Mouse (Mus musculus) megakaryocyte, embryonic 14.5 days (primary cell): ENCODE measurements around the gene Acaa1b. TPM values are rescaled to one million over a fixed set of nuclear protein-coding genes. Genes with fewer than 3 reads are reported as not detected.

Experiments used
- H3K27me3 ChIP-seq: replicated peaks from 2 replicates; pipeline ENCODE3; 2012; ENCODE audit warnings: inconsistent platforms
- H3K36me3 ChIP-seq: replicated peaks from 2 replicates; pipeline ENCODE3; 2012; ENCODE audit warnings: low read length, inconsistent platforms, mixed read lengths
- H3K4me1 ChIP-seq: 2 replicates; pipeline ENCODE4 v1.6.1; 2012; ENCODE audit warnings: inconsistent platforms
- H3K4me3 ChIP-seq: replicated peaks from 2 replicates; pipeline ENCODE3; 2012; ENCODE audit warnings: moderate library complexity, mild to moderate bottlenecking, inconsistent platforms
- H3K9me3 ChIP-seq: 2 replicates; pipeline ENCODE4 v1.6.1; 2012; ENCODE audit warnings: inconsistent platforms
- FLI1 ChIP-seq: IDR thresholded peaks from 2 replicates; pipeline ENCODE4 v1.6.1; 2012; ENCODE audit warnings: low read length, inconsistent platforms, mixed read lengths
- GATA1 ChIP-seq: IDR thresholded peaks from 3 replicates; pipeline ENCODE4 v1.6.1; 2012; ENCODE audit warnings: mixed read lengths, low read length, inconsistent platforms, borderline replicate concordance
- polyA plus RNA-seq: library from polyadenylated mRNA; stranded (reverse); fragments of >175 nt; gene quantifications from 2 replicates; pipeline ENCODE4 v1.2.3, GENCODE M21; 2012; ENCODE audit warnings: low replicate concordance; ENCODE audit not compliant: insufficient read depth

The Acaa1b gene
- 1.5 TPM in 1 of 2 replicates, not detected in the other for polyA plus RNA-seq

DNA sequence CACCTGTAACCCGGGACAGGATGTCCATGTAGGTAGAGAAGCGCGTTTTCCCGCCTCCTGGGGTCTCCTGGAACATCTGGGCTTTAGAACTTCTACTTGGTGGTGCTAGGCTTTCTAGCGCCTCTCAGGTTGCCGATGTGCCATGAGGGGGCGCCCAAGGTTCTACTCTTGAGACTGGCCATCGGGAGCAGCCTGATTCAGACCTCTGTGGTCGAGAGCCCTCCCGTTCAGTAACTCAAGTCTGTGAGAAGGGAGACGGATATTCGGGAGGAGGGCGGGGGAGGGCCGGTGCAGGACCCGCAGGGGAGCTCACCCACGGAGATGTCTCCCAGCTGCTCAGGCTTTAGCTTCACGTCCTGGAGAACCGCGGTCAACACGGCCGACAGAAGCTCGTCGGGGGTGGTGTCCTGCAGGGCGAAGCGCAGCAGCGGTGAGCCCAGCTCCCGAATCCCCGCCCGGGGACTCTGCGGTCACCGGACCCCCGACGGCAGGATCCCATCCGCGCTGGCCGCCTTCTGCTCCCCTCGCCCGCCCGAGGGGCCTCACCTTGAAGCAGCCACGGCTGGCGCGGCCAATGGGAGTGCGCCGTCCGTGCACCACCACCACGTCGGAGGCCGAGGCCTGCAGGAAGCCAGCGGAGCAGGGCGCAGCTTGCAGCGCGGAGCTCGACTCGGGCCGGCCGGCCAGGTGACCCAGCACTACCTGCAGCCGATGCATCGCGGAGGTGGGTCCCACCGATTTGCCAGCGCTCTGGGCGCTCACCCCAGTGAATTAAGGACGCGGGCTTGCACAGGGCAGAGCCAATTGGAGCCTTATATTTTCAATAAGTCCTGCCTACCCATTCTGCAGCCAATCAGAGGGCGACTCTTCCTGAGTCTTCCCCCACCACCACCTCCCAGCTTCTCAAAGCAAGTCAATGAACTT lies at the start of gene Acaa1b:
Acaa1b (minus strand) TSS at position 816 of the 924 bp plus-strand sequence.
- no peaks in the 10 kb centered on the region for H3K9me3 ChIP-seq
- no peaks in the 10 kb centered on the region for H3K36me3 ChIP-seq
- TF ChIP-seq GATA1 (no peak), FLI1 (no peak)
- H3K4me1 ChIP-seq, result peaks cover 13% of the 10 kb centered on the region
- peak within 1 kb of the TSS; percentile 81 for H3K4me3 ChIP-seq
- peaks cover 80% of the 10 kb centered on the region for H3K27me3 ChIP-seq

DNA sequence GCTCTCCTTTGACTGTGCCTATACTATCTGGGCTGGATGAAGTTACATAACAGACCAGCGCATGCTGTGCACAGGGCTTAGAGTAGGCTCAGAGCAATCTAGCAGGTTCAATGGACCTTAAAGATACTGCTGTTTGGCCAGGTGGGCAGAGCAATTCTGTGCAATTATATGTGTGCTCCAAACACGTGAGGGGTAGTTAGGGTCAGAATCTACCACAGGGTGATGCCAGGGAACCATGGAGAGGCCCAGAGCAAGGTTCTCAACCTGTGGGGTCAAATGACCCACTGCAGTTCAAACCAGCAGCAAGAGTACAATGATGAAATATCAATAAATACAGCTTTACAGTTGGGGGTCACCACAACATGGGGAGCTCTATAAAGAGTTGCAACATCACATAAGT lies 49.8 kb upstream of the Acaa1b start:
- H3K27me3 ChIP-seq, result no peaks in the 10 kb centered on the region

DNA sequence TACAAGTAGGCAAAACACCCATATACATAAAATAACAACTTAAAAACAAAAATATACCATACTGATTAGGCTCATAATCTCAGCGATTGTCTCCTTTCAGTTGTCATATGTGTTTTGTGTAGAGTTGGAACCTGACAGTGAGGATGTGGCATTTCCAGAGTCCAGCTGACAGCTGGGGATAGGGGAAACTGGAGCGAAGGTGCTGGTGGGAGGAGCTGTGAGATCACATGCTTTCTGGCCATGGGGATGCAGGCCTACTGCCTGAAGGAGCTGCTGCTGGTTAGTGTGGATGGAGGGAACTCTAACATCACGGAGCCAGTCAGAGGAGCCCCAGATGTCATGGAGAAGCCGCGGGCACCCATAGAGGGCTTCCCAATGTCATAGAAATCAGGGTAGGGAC lies 48.9 kb upstream of the Acaa1b start:
- no peaks in the 10 kb centered on the region for H3K27me3 ChIP-seq
- no peaks in the 10 kb centered on the region for H3K4me1 ChIP-seq
- H3K36me3 ChIP-seq, result no peaks in the 10 kb centered on the region
- no peak overlapping the region for H3K4me3 ChIP-seq
- peaks cover 37% of the 10 kb centered on the region for H3K9me3 ChIP-seq
- no peak for TF ChIP-seq FLI1
- TF ChIP-seq GATA1, result no peak

More for the DNA sequence above, 49.8 kb upstream of the Acaa1b start:
- TF ChIP-seq FLI1, result no peak
- no peak for TF ChIP-seq GATA1
- Histone ChIP-seq H3K4me3 (no peak overlapping the region), H3K4me1 (no peaks in the 10 kb centered on the region), H3K36me3 (no peaks in the 10 kb centered on the region), H3K9me3 (peaks cover 44% of the 10 kb centered on the region)

DNA sequence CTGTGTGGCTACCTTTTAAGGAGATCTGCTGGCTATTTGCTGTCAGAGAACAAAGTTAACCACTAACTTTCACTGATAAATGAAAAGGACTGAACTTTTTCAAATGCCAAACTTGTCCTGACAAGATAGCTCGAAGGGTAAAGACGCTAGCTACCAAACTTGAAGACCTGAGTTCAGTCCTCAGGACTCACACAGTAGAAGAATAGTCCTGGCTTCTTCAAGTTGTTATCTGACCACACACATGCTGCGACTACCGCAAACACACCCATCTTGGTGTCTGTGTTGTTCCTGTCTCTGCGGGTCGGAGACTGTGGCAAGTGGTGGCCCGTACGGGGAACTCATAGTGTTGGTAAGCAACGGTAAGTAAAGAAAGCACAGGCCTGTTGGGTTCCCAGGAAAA lies 46.7 kb upstream of the Acaa1b start:
- H3K9me3 ChIP-seq, result peaks cover 33% of the 10 kb centered on the region

DNA sequence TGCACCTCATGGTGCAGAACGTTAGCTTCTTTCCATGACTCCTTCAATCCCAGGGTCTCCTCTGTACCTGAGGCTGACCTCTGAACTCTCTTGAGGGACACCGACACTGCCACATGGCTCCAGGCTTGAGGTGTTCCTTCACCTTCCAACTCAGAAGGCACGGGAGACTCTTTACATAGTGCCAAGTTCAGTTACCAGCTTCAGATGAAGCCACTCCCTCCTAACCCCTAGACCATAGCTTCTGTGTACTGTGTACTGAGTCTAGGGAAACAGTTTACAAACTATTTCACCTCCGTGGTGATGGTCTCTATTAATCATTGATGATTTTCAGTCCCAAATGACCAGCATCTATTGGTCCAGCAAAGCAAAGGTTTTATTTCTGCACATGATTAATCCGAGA lies 44.8 kb upstream of the Acaa1b start:
- Histone ChIP-seq H3K4me3 (no peak overlapping the region), H3K27me3 (peaks cover 5% of the 10 kb centered on the region), H3K36me3 (no peaks in the 10 kb centered on the region), H3K4me1 (no peaks in the 10 kb centered on the region), H3K9me3 (peaks cover 33% of the 10 kb centered on the region)
- TF ChIP-seq GATA1 (no peak), FLI1 (no peak)

More for the DNA sequence above, 46.7 kb upstream of the Acaa1b start:
- Histone ChIP-seq H3K4me1 (no peaks in the 10 kb centered on the region), H3K27me3 (peaks cover 3% of the 10 kb centered on the region), H3K4me3 (no peak overlapping the region), H3K36me3 (no peaks in the 10 kb centered on the region)
- no peak for TF ChIP-seq GATA1
- TF ChIP-seq FLI1, result no peak

DNA sequence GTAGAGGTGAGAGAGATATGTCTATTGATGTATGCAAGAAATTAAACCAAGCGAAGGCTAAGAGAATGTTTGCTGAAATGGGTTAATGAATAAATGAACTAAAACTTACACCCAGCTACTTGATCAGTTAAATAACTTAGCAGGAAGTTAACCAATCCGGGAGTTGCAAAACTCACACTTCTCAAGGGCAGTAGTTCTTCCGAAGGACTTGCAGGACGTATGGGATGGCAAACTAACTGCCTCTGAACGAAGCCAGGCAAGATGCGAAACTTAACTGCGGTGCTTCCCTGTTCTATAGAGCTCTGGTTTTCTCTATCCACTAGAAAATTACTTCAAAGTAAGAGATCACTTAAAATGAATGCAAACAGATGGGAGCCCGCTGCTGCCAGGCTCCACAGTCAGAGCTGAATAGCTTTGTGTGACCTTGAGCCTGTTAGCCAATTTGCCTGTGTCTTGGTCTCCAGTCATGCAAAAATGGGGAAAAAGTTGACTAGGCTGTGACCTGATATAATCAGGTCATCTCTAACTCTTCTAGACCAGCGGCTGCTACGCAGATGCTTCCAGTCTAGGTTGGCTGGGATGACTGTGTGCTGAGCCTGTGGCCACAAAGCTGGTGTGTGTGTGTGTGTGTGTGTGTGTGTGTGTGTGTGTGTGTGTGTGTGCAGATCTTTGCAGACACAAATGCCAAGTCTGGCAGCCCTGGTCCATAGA lies 42.4 kb upstream of the Acaa1b start:
- Histone ChIP-seq H3K9me3 (peaks cover 12% of the 10 kb centered on the region), H3K36me3 (no peaks in the 10 kb centered on the region), H3K4me3 (no peak overlapping the region), H3K4me1 (no peaks in the 10 kb centered on the region), H3K27me3 (peaks cover 5% of the 10 kb centered on the region)
- no peak for TF ChIP-seq FLI1
- TF ChIP-seq GATA1, result no peak

DNA sequence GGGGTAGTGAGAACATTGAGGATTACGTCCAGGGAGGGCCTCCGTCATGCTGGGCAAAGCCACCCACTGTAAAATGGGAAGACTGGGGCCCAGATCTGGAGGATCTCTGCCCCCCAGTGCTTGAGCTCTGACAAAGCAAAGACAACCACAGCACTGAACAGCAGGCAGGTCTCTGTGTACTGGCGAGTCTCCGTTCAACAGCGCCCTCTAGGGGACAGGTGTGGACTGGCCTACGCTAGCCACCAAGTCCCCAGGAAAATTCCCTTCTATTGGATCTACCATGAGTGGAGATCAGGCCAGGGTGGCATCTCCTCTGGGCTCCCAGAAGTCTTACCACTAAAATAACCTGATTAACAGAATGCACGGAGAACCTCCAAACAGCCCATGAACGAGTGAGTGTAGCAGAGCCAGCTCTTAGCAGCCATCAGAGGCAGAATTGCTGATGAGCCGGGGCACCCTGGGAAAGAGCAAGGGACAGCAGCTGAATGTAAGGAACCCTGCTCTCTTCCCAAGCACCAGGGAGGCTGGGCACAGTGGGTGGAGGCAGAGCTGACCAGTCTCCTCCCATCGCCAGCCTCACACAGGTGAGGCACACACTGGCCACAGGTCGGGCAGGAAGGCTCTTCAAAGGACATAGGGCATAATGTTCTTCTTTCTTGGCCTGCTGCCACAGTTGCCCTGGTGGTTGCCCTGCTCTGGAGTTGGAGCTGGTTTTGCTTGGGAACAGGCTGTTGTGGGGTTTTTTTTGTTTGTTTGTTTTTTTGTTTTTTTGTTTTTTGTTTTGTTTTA lies 35.5 kb upstream of the Acaa1b start:
- Histone ChIP-seq H3K4me1 (no peaks in the 10 kb centered on the region), H3K9me3 (peaks cover 3% of the 10 kb centered on the region; the same call in 1 of the 2 replicates), H3K27me3 (peaks cover 9% of the 10 kb centered on the region), H3K36me3 (no peaks in the 10 kb centered on the region), H3K4me3 (no peak overlapping the region)
- TF ChIP-seq GATA1 (no peak), FLI1 (no peak)

DNA sequence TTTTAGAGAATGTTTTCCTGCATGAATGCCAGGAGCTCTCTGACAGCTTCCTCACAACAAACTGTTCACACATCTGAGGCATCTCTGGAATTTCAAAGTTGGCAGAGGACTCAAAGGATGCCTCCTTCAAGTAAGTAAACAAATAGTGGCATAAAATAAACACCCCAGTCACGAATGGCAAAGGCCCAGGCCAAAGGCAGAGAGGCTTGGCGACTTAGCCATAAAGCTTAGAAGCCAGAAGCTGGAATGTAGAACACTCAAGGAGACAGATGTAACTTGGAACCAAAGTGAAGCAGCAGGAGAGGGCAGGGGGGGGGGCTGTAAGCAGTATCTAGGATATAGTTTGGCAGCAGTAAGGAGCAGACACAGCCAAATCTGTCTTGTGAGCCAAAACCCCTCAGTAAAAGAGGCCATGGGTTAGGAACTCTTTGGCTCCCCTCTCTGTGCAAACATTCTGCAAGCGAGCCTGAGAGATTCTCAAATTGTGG lies 24.4 kb upstream of the Acaa1b start:
- peaks cover 30% of the 10 kb centered on the region for H3K27me3 ChIP-seq
- H3K36me3 ChIP-seq, result no peaks in the 10 kb centered on the region
- TF ChIP-seq GATA1, result no peak
- TF ChIP-seq FLI1, result no peak

DNA sequence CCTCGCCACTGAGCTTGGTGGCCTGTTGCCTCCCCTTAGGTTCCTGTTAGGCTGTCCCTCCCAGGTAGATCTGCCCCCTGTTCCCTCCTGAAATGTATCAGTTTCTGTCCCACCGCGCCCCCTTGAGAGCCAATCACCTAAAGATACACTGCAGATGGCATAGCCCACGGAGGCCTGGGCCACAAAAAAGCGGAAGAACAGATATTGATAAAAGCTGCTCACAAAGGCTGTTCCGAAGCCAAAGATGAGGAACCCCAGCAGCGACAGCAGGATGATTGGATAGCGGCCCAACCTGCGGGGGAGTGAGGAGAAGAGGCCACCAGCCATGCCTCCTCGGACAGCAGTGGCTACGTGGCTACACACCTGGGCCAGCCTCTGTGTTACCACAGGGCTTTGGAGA lies 22.4 kb upstream of the Acaa1b start:
- peaks cover 29% of the 10 kb centered on the region for H3K27me3 ChIP-seq
- no peaks in the 10 kb centered on the region for H3K36me3 ChIP-seq
- no peaks in the 10 kb centered on the region for H3K9me3 ChIP-seq
- no peak overlapping the region for H3K4me3 ChIP-seq
- H3K4me1 ChIP-seq, result no peaks in the 10 kb centered on the region
- TF ChIP-seq FLI1, result no peak
- TF ChIP-seq GATA1, result no peak

More for the DNA sequence above, 24.4 kb upstream of the Acaa1b start:
- Histone ChIP-seq H3K4me1 (no peaks in the 10 kb centered on the region), H3K9me3 (no peaks in the 10 kb centered on the region), H3K4me3 (no peak overlapping the region)
